Mouse (Mus musculus): ENCODE results near the gene D430042O09Rik. TPM values are rescaled to one million over a fixed set of nuclear protein-coding genes. Genes with fewer than 3 reads are reported as not detected.

Gene D430042O09Rik
- polyA plus RNA-seq, 2 experiments, result 2.2 TPM

GRCm38 (mm10) chr7:125731679-125732078 lies 24.0 kb downstream of the D430042O09Rik start:
- ATAC-seq (ENCODE audit: insufficient read depth) (no peak), DNase-seq (ENCODE audit: low read depth in 3 of 3, low spot score in 3 of 3) (no peak)
- H3K9ac ChIP-seq (replicated peaks), result no peak overlapping the region
- no peak overlapping the region for H3K4me2 ChIP-seq (ENCODE audit: low read depth)
- no peak overlapping the region for H3K4me3 ChIP-seq (ENCODE audit: insufficient read depth in 1 of 2, low read depth in 2 of 2, low read length in 2 of 2)
- H3K27ac ChIP-seq, result no peak overlapping the region
- no peaks in the 10 kb centered on the region for H3K9me3 ChIP-seq (ENCODE audit: control insufficient read depth, low read length)
- no peaks in the 10 kb centered on the region for H3K36me3 ChIP-seq (replicated peaks; ENCODE audit: control insufficient read depth, insufficient read depth, low read depth)
- no peaks in the 10 kb centered on the region; a peak in 1 of 4 replicates for H3K4me1 ChIP-seq (replicated peaks; ENCODE audit: control insufficient read depth in 2 of 2, insufficient read depth in 2 of 2, low read length in 1 of 2)
- H3K27me3 ChIP-seq (ENCODE audit: control insufficient read depth, insufficient read depth, low read length), result no peaks in the 10 kb centered on the region
- TF ChIP-seq EP300 (IDR thresholded peaks at IDR 0.05; ENCODE audit: low read depth) (no peak), CTCF (IDR thresholded peaks at IDR 0.05; ENCODE audit: low read depth) (no peak)

GRCm38 (mm10) chr7:125733791-125734190 lies 26.1 kb downstream of the D430042O09Rik start:
- no peak overlapping the region for H3K4me3 ChIP-seq (ENCODE audit: insufficient read depth in 1 of 2, low read depth in 2 of 2, low read length in 2 of 2)
- H3K27ac ChIP-seq, result no peak overlapping the region
- H3K4me2 ChIP-seq (ENCODE audit: low read depth), result no peak overlapping the region
- DNase-seq (ENCODE audit: low read depth in 3 of 3, low spot score in 3 of 3), result no peak
- no peaks in the 10 kb centered on the region for H3K27me3 ChIP-seq (ENCODE audit: control insufficient read depth, insufficient read depth, low read length)
- no peaks in the 10 kb centered on the region for H3K9me3 ChIP-seq (ENCODE audit: control insufficient read depth, low read length)
- ATAC-seq (ENCODE audit: insufficient read depth), result no peak
- H3K9ac ChIP-seq (replicated peaks), result no peak overlapping the region
- TF ChIP-seq EP300 (IDR thresholded peaks at IDR 0.05; ENCODE audit: low read depth) (no peak), CTCF (IDR thresholded peaks at IDR 0.05; ENCODE audit: low read depth) (no peak)
- 66% methylated on average over 4 of the region's 4 CpGs for WGBS (ENCODE audit: insufficient replicate concordance)
- no peaks in the 10 kb centered on the region for H3K36me3 ChIP-seq (replicated peaks; ENCODE audit: control insufficient read depth, insufficient read depth, low read depth)
- H3K4me1 ChIP-seq (replicated peaks; ENCODE audit: control insufficient read depth in 2 of 2, insufficient read depth in 2 of 2, low read length in 1 of 2), result no peaks in the 10 kb centered on the region; a peak in 1 of 4 replicates

- Histone ChIP-seq H3K9ac (replicated peaks) (no peak overlapping the region), H3K4me3 (ENCODE audit: insufficient read depth in 1 of 2, low read depth in 2 of 2, low read length in 2 of 2) (no peak overlapping the region), H3K36me3 (replicated peaks; ENCODE audit: control insufficient read depth, insufficient read depth, low read depth) (no peaks in the 10 kb centered on the region), H3K4me2 (ENCODE audit: low read depth) (no peak overlapping the region), H3K27me3 (ENCODE audit: control insufficient read depth, insufficient read depth, low read length) (no peaks in the 10 kb centered on the region), H3K9me3 (ENCODE audit: control insufficient read depth, low read length) (no peaks in the 10 kb centered on the region), H3K27ac (no peak overlapping the region), H3K4me1 (replicated peaks; ENCODE audit: control insufficient read depth in 2 of 2, insufficient read depth in 2 of 2, low read length in 1 of 2) (peaks cover 0 to 2% of the 10 kb centered on the region in 2 experiments; a peak in 1 of 4 replicates)
- ATAC-seq (ENCODE audit: insufficient read depth), result no peak
- TF ChIP-seq EP300 (IDR thresholded peaks at IDR 0.05; ENCODE audit: low read depth), result no peak
- TF ChIP-seq CTCF (IDR thresholded peaks at IDR 0.05; ENCODE audit: low read depth), result no peak
- no peak for DNase-seq (ENCODE audit: low read depth in 3 of 3, low spot score in 3 of 3)
- WGBS (ENCODE audit: insufficient replicate concordance), result 54% methylated on average over 4 of the region's 4 CpGs
Measured at GRCm38 (mm10) chr7:125736366-125737015, 28.8 kb downstream of the D430042O09Rik start.

GRCm38 (mm10) chr7:125740521-125740920 lies 32.8 kb downstream of the D430042O09Rik start:
- Histone ChIP-seq H3K9me3 (ENCODE audit: control insufficient read depth, low read length) (no peaks in the 10 kb centered on the region), H3K27ac (no peak overlapping the region), H3K9ac (replicated peaks) (no peak overlapping the region), H3K4me1 (replicated peaks; ENCODE audit: control insufficient read depth in 2 of 2, insufficient read depth in 2 of 2, low read length in 1 of 2) (0 out of 4 replicates have a peak, but pooled peaks cover 0 to 2% of the 10 kb centered on the region in 2 experiments), H3K27me3 (ENCODE audit: control insufficient read depth, insufficient read depth, low read length) (no peaks in the 10 kb centered on the region), H3K4me2 (ENCODE audit: low read depth) (no peak overlapping the region), H3K4me3 (ENCODE audit: insufficient read depth in 1 of 2, low read depth in 2 of 2, low read length in 2 of 2) (no peak overlapping the region), H3K36me3 (replicated peaks; ENCODE audit: control insufficient read depth, insufficient read depth, low read depth) (no peaks in the 10 kb centered on the region)
- 59% methylated on average over 2 of the region's 2 CpGs for WGBS (ENCODE audit: insufficient replicate concordance)
- no peak for TF ChIP-seq CTCF (IDR thresholded peaks at IDR 0.05; ENCODE audit: low read depth)
- TF ChIP-seq EP300 (IDR thresholded peaks at IDR 0.05; ENCODE audit: low read depth), result no peak
- DNase-seq (ENCODE audit: low read depth in 3 of 3, low spot score in 3 of 3) (no peak), ATAC-seq (ENCODE audit: insufficient read depth) (no peak)

GRCm38 (mm10) chr7:125741271-125741703 lies 33.6 kb downstream of the D430042O09Rik start:
- DNase-seq (ENCODE audit: low read depth in 3 of 3, low spot score in 3 of 3), result no peak
- Histone ChIP-seq H3K4me2 (ENCODE audit: low read depth) (no peak overlapping the region), H3K4me3 (ENCODE audit: insufficient read depth in 1 of 2, low read depth in 2 of 2, low read length in 2 of 2) (no peak overlapping the region), H3K9ac (replicated peaks) (no peak overlapping the region), H3K4me1 (replicated peaks; ENCODE audit: control insufficient read depth in 2 of 2, insufficient read depth in 2 of 2, low read length in 1 of 2) (0 out of 4 replicates have a peak, but pooled peaks cover 0 to 2% of the 10 kb centered on the region in 2 experiments), H3K27me3 (ENCODE audit: control insufficient read depth, insufficient read depth, low read length) (no peaks in the 10 kb centered on the region), H3K9me3 (ENCODE audit: control insufficient read depth, low read length) (no peaks in the 10 kb centered on the region), H3K36me3 (replicated peaks; ENCODE audit: control insufficient read depth, insufficient read depth, low read depth) (no peaks in the 10 kb centered on the region), H3K27ac (no peak overlapping the region)
- WGBS (ENCODE audit: insufficient replicate concordance), result 33% methylated on average over 1 of the region's 1 CpGs
- ATAC-seq (ENCODE audit: insufficient read depth), result no peak
- TF ChIP-seq EP300 (IDR thresholded peaks at IDR 0.05; ENCODE audit: low read depth) (no peak), CTCF (IDR thresholded peaks at IDR 0.05; ENCODE audit: low read depth) (no peak)
